Mouse (Mus musculus): ENCODE data around the gene Wnt7b. TPM values are rescaled to one million over a fixed set of nuclear protein-coding genes. Genes with fewer than 3 reads are reported as not detected.

Gene Wnt7b
- polyA plus RNA-seq, 1 experiment: not detected

GRCm38 (mm10) chr15:85505118-85505925 is 77.0 kb downstream of the Wnt7b start:
- no peak overlapping the region for H3K27ac ChIP-seq (ENCODE audit: insufficient read depth, low read depth, low read length)
- no peaks in the 10 kb centered on the region; the same call in 1 of the 2 replicates for H3K27me3 ChIP-seq (ENCODE audit: control insufficient read depth, insufficient read depth, low read length)
- WGBS: 66% methylated on average over 14 of the region's 14 CpGs
- TF ChIP-seq POLR2A (IDR thresholded peaks at IDR 0.05; ENCODE audit: low read depth, low read length) (no peak), CTCF (IDR thresholded peaks at IDR 0.05; ENCODE audit: extremely low read depth, insufficient read length, insufficient replicate concordance, low read depth, low read length) (no peak)
- H3K36me3 ChIP-seq (ENCODE audit: control insufficient read depth, insufficient read depth, low read length): no peaks in the 10 kb centered on the region
- H3K4me3 ChIP-seq (ENCODE audit: low read depth, low read length): no peak overlapping the region
- H3K4me1 ChIP-seq (ENCODE audit: control insufficient read depth, insufficient read depth, insufficient read length, low read length): no peaks in the 10 kb centered on the region

GRCm38 (mm10) chr15:85503127-85503526 is 79.1 kb downstream of the Wnt7b start, which contains the start of gene 7530416G11Rik:
Gene 7530416G11Rik (minus strand): TSS chr15:85503227.
- TF ChIP-seq CTCF (IDR thresholded peaks at IDR 0.05; ENCODE audit: extremely low read depth, insufficient read length, insufficient replicate concordance, low read depth, low read length) (no peak), POLR2A (IDR thresholded peaks at IDR 0.05; ENCODE audit: low read depth, low read length) (no peak)
- Histone ChIP-seq H3K36me3 (ENCODE audit: control insufficient read depth, insufficient read depth, low read length) (no peaks in the 10 kb centered on the region), H3K4me3 (ENCODE audit: low read depth, low read length) (no peak within 1 kb of the TSS), H3K4me1 (ENCODE audit: control insufficient read depth, insufficient read depth, insufficient read length, low read length) (no peaks in the 10 kb centered on the region), H3K27me3 (ENCODE audit: control insufficient read depth, insufficient read depth, low read length) (no peaks in the 10 kb centered on the region), H3K27ac (ENCODE audit: insufficient read depth, low read depth, low read length) (no peak within 1 kb of the TSS)
- WGBS: 84% methylated on average over 8 of the region's 8 CpGs

- Histone ChIP-seq H3K27me3 (ENCODE audit: control insufficient read depth, insufficient read depth, low read length) (no peaks in the 10 kb centered on the region), H3K4me3 (ENCODE audit: low read depth, low read length) (no peak overlapping the region), H3K36me3 (ENCODE audit: control insufficient read depth, insufficient read depth, low read length) (no peaks in the 10 kb centered on the region), H3K4me1 (ENCODE audit: control insufficient read depth, insufficient read depth, insufficient read length, low read length) (no peaks in the 10 kb centered on the region), H3K27ac (ENCODE audit: insufficient read depth, low read depth, low read length) (no peak overlapping the region)
- WGBS: 83% methylated on average over 10 of the region's 10 CpGs
- TF ChIP-seq CTCF (IDR thresholded peaks at IDR 0.05; ENCODE audit: extremely low read depth, insufficient read length, insufficient replicate concordance, low read depth, low read length) (no peak), POLR2A (IDR thresholded peaks at IDR 0.05; ENCODE audit: low read depth, low read length) (no peak)
Observed at GRCm38 (mm10) chr15:85500267-85500666, 82.0 kb downstream of the Wnt7b start.

GRCm38 (mm10) chr15:85497981-85498475 is 84.2 kb downstream of the Wnt7b start:
- Histone ChIP-seq H3K4me3 (ENCODE audit: low read depth, low read length) (no peak overlapping the region), H3K27ac (ENCODE audit: insufficient read depth, low read depth, low read length) (no peak overlapping the region), H3K4me1 (ENCODE audit: control insufficient read depth, insufficient read depth, insufficient read length, low read length) (no peaks in the 10 kb centered on the region), H3K36me3 (ENCODE audit: control insufficient read depth, insufficient read depth, low read length) (no peaks in the 10 kb centered on the region), H3K27me3 (ENCODE audit: control insufficient read depth, insufficient read depth, low read length) (no peaks in the 10 kb centered on the region)
- WGBS: 53% methylated on average over 9 of the region's 10 CpGs
- no peak for TF ChIP-seq CTCF (IDR thresholded peaks at IDR 0.05; ENCODE audit: extremely low read depth, insufficient read length, insufficient replicate concordance, low read depth, low read length)
- TF ChIP-seq POLR2A (IDR thresholded peaks at IDR 0.05; ENCODE audit: low read depth, low read length): no peak

GRCm38 (mm10) chr15:85497548-85497947 is 84.7 kb downstream of the Wnt7b start:
- no peaks in the 10 kb centered on the region for H3K36me3 ChIP-seq (ENCODE audit: control insufficient read depth, insufficient read depth, low read length)
- no peak overlapping the region for H3K27ac ChIP-seq (ENCODE audit: insufficient read depth, low read depth, low read length)
- H3K4me3 ChIP-seq (ENCODE audit: low read depth, low read length): no peak overlapping the region
- TF ChIP-seq CTCF (IDR thresholded peaks at IDR 0.05; ENCODE audit: extremely low read depth, insufficient read length, insufficient replicate concordance, low read depth, low read length): no peak
- TF ChIP-seq POLR2A (IDR thresholded peaks at IDR 0.05; ENCODE audit: low read depth, low read length): no peak
- H3K27me3 ChIP-seq (ENCODE audit: control insufficient read depth, insufficient read depth, low read length): no peaks in the 10 kb centered on the region
- no peaks in the 10 kb centered on the region for H3K4me1 ChIP-seq (ENCODE audit: control insufficient read depth, insufficient read depth, insufficient read length, low read length)
- WGBS: 82% methylated on average over 4 of the region's 4 CpGs

GRCm38 (mm10) chr15:85494163-85494621 is 88.1 kb downstream of the Wnt7b start:
- TF ChIP-seq POLR2A (IDR thresholded peaks at IDR 0.05; ENCODE audit: low read depth, low read length): no peak
- no peak for TF ChIP-seq CTCF (IDR thresholded peaks at IDR 0.05; ENCODE audit: extremely low read depth, insufficient read length, insufficient replicate concordance, low read depth, low read length)
- 15% methylated on average over 11 of the region's 11 CpGs for WGBS
- Histone ChIP-seq H3K4me1 (ENCODE audit: control insufficient read depth, insufficient read depth, insufficient read length, low read length) (no peaks in the 10 kb centered on the region), H3K4me3 (ENCODE audit: low read depth, low read length) (no peak overlapping the region), H3K36me3 (ENCODE audit: control insufficient read depth, insufficient read depth, low read length) (no peaks in the 10 kb centered on the region), H3K27me3 (ENCODE audit: control insufficient read depth, insufficient read depth, low read length) (0 out of 2 replicates have a peak, but pooled peaks cover 2% of the 10 kb centered on the region), H3K27ac (ENCODE audit: insufficient read depth, low read depth, low read length) (no peak overlapping the region)

- Histone ChIP-seq H3K36me3 (ENCODE audit: control insufficient read depth, insufficient read depth, low read length) (no peaks in the 10 kb centered on the region), H3K27me3 (ENCODE audit: control insufficient read depth, insufficient read depth, low read length) (0 out of 2 replicates have a peak, but pooled peaks cover 2% of the 10 kb centered on the region), H3K4me1 (ENCODE audit: control insufficient read depth, insufficient read depth, insufficient read length, low read length) (no peaks in the 10 kb centered on the region), H3K4me3 (ENCODE audit: low read depth, low read length) (no peak overlapping the region), H3K27ac (ENCODE audit: insufficient read depth, low read depth, low read length) (no peak overlapping the region)
- TF ChIP-seq POLR2A (IDR thresholded peaks at IDR 0.05; ENCODE audit: low read depth, low read length) (no peak), CTCF (IDR thresholded peaks at IDR 0.05; ENCODE audit: extremely low read depth, insufficient read length, insufficient replicate concordance, low read depth, low read length) (no peak)
- WGBS: 76% methylated on average over 7 of the region's 7 CpGs
Observed at GRCm38 (mm10) chr15:85489751-85490150, 92.5 kb downstream of the Wnt7b start.
